Mouse (Mus musculus) hindbrain, embryonic 10.5 days (tissue): ENCODE measurements around the gene Def8. TPM values are rescaled to one million over a fixed set of nuclear protein-coding genes. Genes with fewer than 3 reads are reported as not detected.
"Not testable (repeated sequence)": the region's sequence is repeated elsewhere in the genome, so short reads cannot be mapped to it uniquely, and the experiment has no call there.

Experiments used
- DNase-seq: peaks from one replicate; pipeline ENCODE4 v3.0.0-alpha.2; 2017; ENCODE audit warnings: low spot score
- H3K27ac ChIP-seq: fragments of 300-500 bp; sonication (generic); 2 replicates; pipeline ENCODE4 v1.5.1; 2016; ENCODE audit warnings: mild to moderate bottlenecking, moderate library complexity
- H3K27me3 ChIP-seq: fragments of 300-500 bp; sonication (generic); 2 replicates; pipeline ENCODE4 v1.6.1; 2016; ENCODE audit warnings: mild to moderate bottlenecking; ENCODE audit not compliant: poor library complexity, insufficient read depth, severe bottlenecking
- H3K36me3 ChIP-seq: fragments of 300-500 bp; sonication (generic); 2 replicates; pipeline ENCODE4 v1.6.1; 2016; ENCODE audit warnings: mild to moderate bottlenecking, moderate library complexity
- H3K4me1 ChIP-seq: fragments of 300-500 bp; sonication (generic); replicated peaks from 2 replicates; pipeline ENCODE4 v1.6.1; 2016; ENCODE audit warnings: mild to moderate bottlenecking
- H3K4me3 ChIP-seq: fragments of 300-500 bp; sonication (generic); 2 replicates; pipeline ENCODE4 v1.5.1; 2016; ENCODE audit warnings: mild to moderate bottlenecking, moderate library complexity
- H3K9me3 ChIP-seq: fragments of 300-500 bp; sonication (generic); 2 replicates; pipeline ENCODE4 v1.6.1; 2016; ENCODE audit warnings: mild to moderate bottlenecking, moderate library complexity
- WGBS: fragments of 180-500 bp; shearing (Covaris S2); methylation state at CpG from one replicate; pipeline ENCODE4 v1.1.7; 2016; 5-methylcytosine and 5-hydroxymethylcytosine counted together
- polyA plus RNA-seq: library from polyadenylated mRNA; unstranded; fragments of >200 nt; fragmentation: Nextera tagmentation; extraction: Ambion mirVana; gene quantifications from 2 replicates; pipeline ENCODE4 v1.2.1, GENCODE M21; 2016

Gene Def8
- polyA plus RNA-seq, 1 experiment from 2014 or later, result 42.3 TPM

DNA sequence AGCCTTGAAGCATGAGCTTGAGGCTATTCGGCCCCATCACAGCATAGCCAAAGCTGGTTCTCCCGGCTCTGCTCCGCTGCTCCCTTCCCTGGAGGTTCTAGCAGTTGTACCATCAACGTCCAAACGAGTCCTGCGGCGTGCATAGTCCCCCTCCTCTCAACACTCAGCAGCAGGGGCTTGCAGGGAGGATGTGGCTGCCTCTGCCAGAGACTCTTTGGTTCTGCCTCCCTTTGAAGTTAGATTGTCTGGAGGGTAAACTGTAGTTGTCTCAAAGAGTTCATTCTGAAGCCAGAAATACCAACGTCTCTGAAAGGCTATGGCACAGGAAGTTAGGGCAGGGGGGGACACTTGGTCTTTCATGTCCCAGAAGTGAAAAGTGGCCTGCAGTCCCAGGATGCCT lies 18.8 kb upstream of the Def8 start:
- 46% methylated on average over 8 of the region's 8 CpGs for WGBS
- Histone ChIP-seq H3K4me3 (no peak overlapping the region), H3K9me3 (no peaks in the 10 kb centered on the region), H3K4me1 (peaks cover 30% of the 10 kb centered on the region), H3K27ac (peak overlapping the region; percentile 29; the same call in 1 of the 2 replicates), H3K27me3 (peaks cover 14% of the 10 kb centered on the region), H3K36me3 (peaks cover 41% of the 10 kb centered on the region)
- DNase-seq, result no peak

DNA sequence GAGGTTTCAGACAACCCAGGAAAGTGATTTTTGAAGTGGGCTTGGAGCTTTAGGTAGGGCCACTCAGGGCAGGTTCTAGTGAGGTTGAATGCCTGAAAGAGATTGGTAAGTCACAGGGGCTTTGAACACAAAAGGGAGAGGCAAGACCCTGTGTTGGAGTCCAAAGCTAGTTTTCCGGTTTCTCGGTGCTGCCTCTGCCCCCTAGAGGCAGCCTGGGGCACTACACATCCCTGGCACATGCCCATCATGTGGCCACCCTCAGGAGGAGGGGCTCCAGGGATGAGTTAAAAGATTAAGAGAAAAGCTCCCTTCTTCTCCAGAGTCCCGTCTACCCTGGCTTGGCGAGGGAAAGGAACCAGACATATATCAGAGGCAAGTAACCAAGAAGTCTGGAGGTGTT lies 16.5 kb upstream of the Def8 start, which contains the start of gene Mc1r:
Gene Mc1r (plus strand): TSS at position 322 of the 400 bp plus-strand sequence.
- Histone ChIP-seq H3K4me3 (peak within 1 kb of the TSS; percentile 7; the same call in 1 of the 2 replicates), H3K36me3 (peaks cover 18% of the 10 kb centered on the region), H3K9me3 (no peaks in the 10 kb centered on the region), H3K27me3 (peaks cover 37% of the 10 kb centered on the region), H3K4me1 (peaks cover 53% of the 10 kb centered on the region), H3K27ac (peak within 1 kb of the TSS; percentile 51; the same call in 1 of the 2 replicates)
- 12% methylated on average over 4 of the region's 4 CpGs for WGBS
- DNase-seq, result peak; percentile 74

GRCm38 (mm10) chr8:123407612-123408011 lies 15.7 kb upstream of the Def8 start:
- peaks cover 61% of the 10 kb centered on the region for H3K4me1 ChIP-seq
- H3K36me3 ChIP-seq, result peaks cover 10% of the 10 kb centered on the region
- H3K27ac ChIP-seq, result no peak overlapping the region
- H3K4me3 ChIP-seq, result no peak overlapping the region
- no peak for DNase-seq
- H3K9me3 ChIP-seq, result no peaks in the 10 kb centered on the region
- peaks cover 45% of the 10 kb centered on the region for H3K27me3 ChIP-seq
- 93% methylated on average over 13 of the region's 13 CpGs for WGBS

- H3K36me3 ChIP-seq, result no peaks in the 10 kb centered on the region
- peaks cover 74% of the 10 kb centered on the region for H3K4me1 ChIP-seq
- no peaks in the 10 kb centered on the region for H3K9me3 ChIP-seq
- DNase-seq, result no peak
- 76% methylated on average over 9 of the region's 9 CpGs for WGBS
- peak overlapping the region; percentile 94 for H3K27ac ChIP-seq
- peaks cover 58% of the 10 kb centered on the region for H3K27me3 ChIP-seq
- peak overlapping the region; percentile 73 for H3K4me3 ChIP-seq
Measured at GRCm38 (mm10) chr8:123408586-123409544, 14.5 kb upstream of the Def8 start.

GRCm38 (mm10) chr8:123410049-123410587 lies 13.2 kb upstream of the Def8 start:
- peak overlapping the region; percentile 94 for H3K27ac ChIP-seq
- WGBS, result 44% methylated on average over 8 of the region's 8 CpGs
- peaks cover 68% of the 10 kb centered on the region for H3K4me1 ChIP-seq
- no peaks in the 10 kb centered on the region for H3K36me3 ChIP-seq
- DNase-seq, result peak; percentile 61
- H3K9me3 ChIP-seq, result no peaks in the 10 kb centered on the region
- H3K27me3 ChIP-seq, result peaks cover 58% of the 10 kb centered on the region
- H3K4me3 ChIP-seq, result peak overlapping the region; percentile 73

DNA sequence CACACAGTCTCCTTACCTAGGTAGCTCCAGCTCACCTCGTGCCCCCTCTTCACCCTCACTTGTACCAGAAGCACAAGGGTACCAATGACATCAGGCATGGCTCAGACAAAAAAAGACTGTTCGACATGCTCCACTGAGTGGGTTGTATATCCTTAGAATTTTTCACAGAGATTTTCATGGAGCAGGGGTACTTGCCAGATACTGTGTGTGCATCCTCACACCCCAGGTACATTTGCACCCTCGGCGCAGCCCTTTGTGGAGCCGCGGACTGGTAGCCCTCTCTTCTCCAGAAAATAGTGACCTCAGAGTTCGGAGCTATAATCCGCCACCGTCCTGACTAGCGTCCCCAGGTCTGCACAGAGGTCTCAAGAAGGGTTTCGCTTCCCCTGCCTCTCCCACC lies 12.5 kb upstream of the Def8 start:
- peak overlapping the region; percentile 94 for H3K27ac ChIP-seq
- peaks cover 68% of the 10 kb centered on the region for H3K4me1 ChIP-seq
- no peak for DNase-seq
- H3K27me3 ChIP-seq, result peaks cover 58% of the 10 kb centered on the region
- no peaks in the 10 kb centered on the region for H3K9me3 ChIP-seq
- WGBS, result 7% methylated on average over 11 of the region's 11 CpGs
- peak overlapping the region; percentile 73 for H3K4me3 ChIP-seq
- H3K36me3 ChIP-seq, result no peaks in the 10 kb centered on the region

GRCm38 (mm10) chr8:123411246-123411645 lies 12.1 kb upstream of the Def8 start, which contains the start of gene Tubb3:
Tubb3 (plus strand) TSS chr8:123411424.
- Histone ChIP-seq H3K9me3 (no peaks in the 10 kb centered on the region), H3K4me3 (peak within 1 kb of the TSS; percentile 73), H3K27ac (peak within 1 kb of the TSS; percentile 94), H3K36me3 (no peaks in the 10 kb centered on the region), H3K4me1 (peaks cover 67% of the 10 kb centered on the region), H3K27me3 (peaks cover 58% of the 10 kb centered on the region)
- WGBS, result 0% methylated on average over 29 of the region's 29 CpGs
- DNase-seq, result peak; percentile 89

- DNase-seq, result no peak
- Histone ChIP-seq H3K27ac (peak overlapping the region; percentile 94), H3K9me3 (no peaks in the 10 kb centered on the region), H3K36me3 (peaks cover 5% of the 10 kb centered on the region), H3K27me3 (peaks cover 58% of the 10 kb centered on the region), H3K4me3 (peak overlapping the region; percentile 73), H3K4me1 (peaks cover 68% of the 10 kb centered on the region)
- WGBS, result 5% methylated on average over 16 of the region's 16 CpGs
Measured at GRCm38 (mm10) chr8:123411781-123412327, 11.5 kb upstream of the Def8 start.

- Histone ChIP-seq H3K36me3 (peaks cover 12% of the 10 kb centered on the region), H3K27me3 (peaks cover 56% of the 10 kb centered on the region), H3K27ac (peak overlapping the region; percentile 94), H3K4me1 (peaks cover 70% of the 10 kb centered on the region), H3K9me3 (no peaks in the 10 kb centered on the region), H3K4me3 (peak overlapping the region; percentile 73)
- under 1% methylated on average over 12 of the region's 12 CpGs for WGBS
- DNase-seq, result peak; percentile 75
Measured at GRCm38 (mm10) chr8:123412560-123413170, 10.7 kb upstream of the Def8 start.

DNA sequence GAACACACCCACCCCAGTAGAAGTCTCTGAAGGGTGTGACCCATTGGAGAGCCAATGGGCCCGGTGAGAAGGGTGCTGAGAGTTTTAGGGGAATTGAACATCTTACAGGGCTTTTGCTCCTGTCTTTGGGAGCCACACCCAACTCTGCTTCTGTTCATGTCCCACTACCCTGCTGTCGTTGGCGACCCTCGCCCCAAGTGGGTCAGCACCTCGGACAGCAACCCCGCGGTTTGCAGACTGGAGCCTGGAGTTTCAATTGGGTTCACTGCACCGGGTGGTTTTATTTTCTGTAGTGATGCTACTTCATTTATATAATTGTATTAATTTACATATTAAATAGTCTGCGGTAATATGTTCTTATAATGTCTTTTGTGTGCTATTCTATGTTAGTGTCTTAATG lies 9.1 kb upstream of the Def8 start:
- Histone ChIP-seq H3K27me3 (peaks cover 47% of the 10 kb centered on the region), H3K4me1 (peaks cover 66% of the 10 kb centered on the region), H3K4me3 (peak overlapping the region; percentile 73), H3K27ac (peak overlapping the region; percentile 94), H3K36me3 (peaks cover 28% of the 10 kb centered on the region), H3K9me3 (no peaks in the 10 kb centered on the region)
- 15% methylated on average over 9 of the region's 9 CpGs for WGBS
- peak; percentile 59 for DNase-seq

DNA sequence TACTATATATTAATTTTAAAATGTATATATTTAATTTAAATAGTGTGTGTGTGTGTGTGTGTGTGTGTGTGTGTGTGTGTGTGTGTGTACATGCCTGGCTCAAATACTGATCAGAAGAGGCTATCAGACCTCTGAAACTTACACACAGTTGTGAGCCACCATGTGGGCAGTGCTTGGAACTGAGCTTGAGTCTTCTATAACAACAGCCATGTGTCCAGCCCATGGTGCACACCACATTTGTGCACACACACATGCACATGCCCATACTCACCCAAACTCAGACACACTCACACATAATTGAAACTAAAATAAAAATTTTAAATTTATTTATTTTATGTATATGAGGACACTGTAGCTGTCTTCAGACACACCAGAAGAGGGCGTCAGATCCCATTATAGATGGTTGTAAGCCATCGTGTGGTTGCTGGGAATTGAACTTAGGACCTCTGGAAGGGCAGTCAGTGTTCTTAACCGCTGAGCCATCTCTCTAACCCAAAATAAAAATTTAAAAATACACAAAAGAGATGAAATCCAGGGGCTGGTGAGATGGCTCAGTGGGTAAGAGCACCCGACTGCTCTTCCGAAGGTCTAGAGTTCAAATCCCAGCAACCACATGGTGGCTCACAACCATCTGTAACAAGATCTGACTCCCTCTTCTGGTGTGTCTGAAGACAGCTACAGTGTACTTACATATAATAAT lies 8.2 kb upstream of the Def8 start:
- Histone ChIP-seq H3K27me3 (peaks cover 38% of the 10 kb centered on the region), H3K4me3 (peak overlapping the region; percentile 73), H3K36me3 (peaks cover 37% of the 10 kb centered on the region), H3K4me1 (peaks cover 57% of the 10 kb centered on the region)
- not testable (repeated sequence) for H3K9me3 ChIP-seq, H3K27ac ChIP-seq, DNase-seq
- 85% methylated on average over 5 of the region's 5 CpGs for WGBS
